Mouse (Mus musculus) olfactory bulb, adult 2 months (tissue): ENCODE results near the gene Atp8a1. TPM values are rescaled to one million over a fixed set of nuclear protein-coding genes. Genes with fewer than 3 reads are reported as not detected.

Source experiments
- H3K27ac ChIP-seq: fragments of 200-500 bp; 2 replicates; pipeline ENCODE4 v1.5.1; 2012; ENCODE audit warnings: low read depth, low read length; ENCODE audit not compliant: insufficient read depth
- H3K4me1 ChIP-seq: fragments of 200-500 bp; 2 replicates; pipeline ENCODE4 v1.6.1; 2012; ENCODE audit warnings: low read length; ENCODE audit not compliant: control insufficient read depth, insufficient read depth
- H3K4me3 ChIP-seq: fragments of 200-500 bp; 2 replicates; pipeline ENCODE4 v1.5.1; 2012; ENCODE audit warnings: mild to moderate bottlenecking, low read depth, low read length, moderate library complexity; ENCODE audit not compliant: insufficient read depth
- CTCF ChIP-seq: fragments of 200-500 bp; IDR thresholded peaks from 2 replicates; pipeline ENCODE4 v1.5.1; 2012; ENCODE audit warnings: low read depth, mild to moderate bottlenecking, low read length, moderate library complexity; ENCODE audit not compliant: insufficient read depth
- POLR2A ChIP-seq: fragments of 200-500 bp; IDR thresholded peaks from 2 replicates; pipeline ENCODE4 v1.6.1; 2012; ENCODE audit warnings: mild to moderate bottlenecking, low read depth, low read length, moderate library complexity; ENCODE audit not compliant: insufficient read depth
- WGBS: fragments of 180-500 bp; shearing (Covaris S2); methylation state at CpG from one replicate; pipeline ENCODE4 v1.1.7; 2018; 5-methylcytosine and 5-hydroxymethylcytosine counted together
- polyA plus RNA-seq: library from polyadenylated mRNA; stranded (reverse); fragments of >200 nt; gene quantifications from 2 replicates; pipeline ENCODE4 v1.2.4, GENCODE M21; 2012; ENCODE audit warnings: low replicate concordance; ENCODE audit not compliant: missing spikeins, insufficient read depth, insufficient read length

The Atp8a1 gene
- polyA plus RNA-seq, 1 experiment = not detected

DNA sequence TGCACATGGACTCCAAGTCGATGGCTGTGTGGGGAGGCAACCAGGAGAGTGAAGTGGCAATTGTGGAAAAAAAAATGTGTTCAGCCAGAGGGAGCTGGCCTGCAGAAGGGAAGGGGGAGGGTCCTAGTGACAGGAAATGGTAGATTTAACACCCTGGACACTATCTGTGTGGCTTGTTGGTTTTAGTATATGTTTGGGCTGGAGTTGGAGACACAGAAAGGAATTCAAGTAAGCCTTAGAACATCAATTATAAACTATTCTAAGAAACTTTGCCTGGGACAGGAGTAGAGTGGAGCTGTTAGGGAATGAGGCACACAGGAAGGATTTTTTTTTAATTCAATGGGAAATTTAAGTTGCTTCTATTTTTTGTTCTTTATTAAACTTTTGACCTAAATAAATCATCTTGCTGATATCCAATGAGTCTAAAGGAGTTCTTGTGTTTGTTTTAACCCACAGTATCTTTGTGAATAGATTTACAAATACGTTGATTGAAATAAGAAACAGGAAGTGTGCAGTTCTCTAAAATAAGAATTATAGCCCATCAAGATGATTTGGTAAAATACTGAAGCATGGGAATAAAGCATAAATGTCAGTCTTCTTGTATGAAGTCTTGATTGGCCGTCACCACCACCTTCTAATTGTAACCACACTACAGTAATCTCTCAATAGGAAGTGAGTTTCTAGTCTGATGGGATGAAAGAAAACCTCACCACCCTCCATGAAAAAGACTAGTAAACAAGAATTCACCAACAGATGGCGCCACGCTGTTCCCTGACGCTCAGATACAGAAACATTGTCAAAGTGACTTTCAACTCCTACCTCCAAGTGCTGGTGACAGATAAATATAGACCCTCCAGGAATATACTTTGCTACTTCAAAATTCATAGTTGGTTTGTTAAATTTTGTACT lies 267.3 kb downstream of the Atp8a1 start:
- Histone ChIP-seq H3K4me1 (no peaks in the 10 kb centered on the region), H3K4me3 (no peak overlapping the region), H3K27ac (no peak overlapping the region)
- TF ChIP-seq CTCF (no peak), POLR2A (no peak)
- 48% methylated on average over 6 of the region's 6 CpGs for WGBS

DNA sequence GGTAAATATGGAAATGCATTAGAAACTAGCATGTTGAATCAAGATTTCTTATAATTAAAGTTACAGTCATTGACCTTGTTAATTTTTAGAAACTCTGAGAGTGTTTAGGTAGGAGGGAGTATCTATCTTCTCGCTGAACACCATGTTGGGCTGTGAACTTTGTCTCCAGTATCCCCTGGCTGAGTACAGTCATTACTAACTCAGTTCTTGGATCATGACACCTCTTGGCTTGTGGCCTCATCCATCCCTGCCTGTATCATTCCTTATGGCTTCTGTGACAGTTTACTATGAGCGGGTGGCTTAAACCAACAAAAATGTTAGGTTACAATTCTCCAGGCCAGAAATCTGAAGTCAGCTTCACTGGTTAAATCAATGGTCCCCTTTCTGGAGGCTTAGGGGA lies 271.5 kb downstream of the Atp8a1 start:
- H3K27ac ChIP-seq = no peak overlapping the region
- TF ChIP-seq POLR2A (no peak), CTCF (no peak)
- 96% methylated on average over 2 of the region's 2 CpGs for WGBS
- no peak overlapping the region for H3K4me3 ChIP-seq
- H3K4me1 ChIP-seq = no peaks in the 10 kb centered on the region

DNA sequence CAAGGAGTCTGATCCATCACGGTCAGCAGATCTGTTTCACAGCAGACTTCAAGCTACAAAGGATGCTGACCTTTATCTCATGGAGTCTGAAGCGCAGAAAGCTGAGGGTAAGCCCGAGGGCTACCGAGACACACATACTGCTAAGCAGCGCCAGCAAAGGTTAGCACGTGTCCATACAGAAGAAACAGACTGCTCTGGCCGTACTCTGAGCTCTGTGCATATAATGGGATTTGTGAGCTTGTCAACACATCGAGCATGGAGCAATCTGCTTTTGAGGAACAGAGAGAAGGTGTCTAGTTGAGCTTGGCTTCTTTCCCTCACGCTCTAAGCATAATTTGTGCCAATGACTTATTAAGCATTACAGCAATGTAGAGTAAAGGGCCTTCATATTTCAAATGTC lies 273.2 kb downstream of the Atp8a1 start:
- Histone ChIP-seq H3K27ac (no peak overlapping the region), H3K4me1 (no peaks in the 10 kb centered on the region), H3K4me3 (no peak overlapping the region)
- WGBS = 91% methylated on average over 9 of the region's 9 CpGs
- TF ChIP-seq CTCF (no peak), POLR2A (no peak)

DNA sequence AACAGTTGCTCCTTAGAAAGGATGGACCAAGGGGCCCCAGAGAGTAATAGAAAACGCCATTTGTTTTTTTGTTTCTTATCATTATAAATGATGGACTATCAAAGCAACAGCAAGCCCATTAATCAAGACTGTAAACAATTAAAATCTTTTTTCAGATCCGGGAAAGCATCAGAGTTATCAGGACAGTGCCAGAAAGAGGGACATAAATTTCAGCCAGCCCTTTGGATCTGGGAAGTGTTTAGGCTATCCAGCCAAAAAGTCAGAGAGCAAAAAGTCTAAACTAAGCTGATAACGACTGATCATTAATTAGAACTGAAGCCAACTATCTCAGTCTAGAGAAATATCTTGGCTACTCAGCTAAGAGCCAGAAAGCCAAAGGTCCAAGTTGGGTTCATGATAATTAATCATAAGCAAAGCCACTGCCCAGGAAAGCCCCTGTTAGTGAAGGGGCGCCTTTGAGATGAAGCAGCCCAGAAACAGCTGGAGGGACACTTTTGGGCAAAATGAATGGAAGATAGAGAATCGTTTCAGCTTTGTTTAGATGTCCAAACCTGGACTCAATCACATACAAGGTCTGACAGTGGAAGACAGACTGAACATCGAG lies 274.6 kb downstream of the Atp8a1 start:
- TF ChIP-seq POLR2A = no peak
- no peak for TF ChIP-seq CTCF
- 68% methylated on average over 6 of the region's 6 CpGs for WGBS
- no peak overlapping the region for H3K27ac ChIP-seq

More for the DNA sequence above, 274.6 kb downstream of the Atp8a1 start:
- Histone ChIP-seq H3K4me1 (no peaks in the 10 kb centered on the region), H3K4me3 (no peak overlapping the region)

Other genes with a start within 250 kb of the Atp8a1 start
- gene Shisa3, start 239.6 kb downstream of the Atp8a1 start, polyA plus RNA-seq = not detected in 2 replicates
- not detected in 2 replicates for gene Gm5108, start 94.2 kb upstream of the Atp8a1 start, polyA plus RNA-seq
- gene Gm21905, start 99.0 kb upstream of the Atp8a1 start, polyA plus RNA-seq = not detected in 2 replicates
- gene Grxcr1, start 184.4 kb upstream of the Atp8a1 start, polyA plus RNA-seq = not detected in 2 replicates